Mouse (Mus musculus): ENCODE data around the gene Tpk1.
A peak's percentile ranks its signal among the peaks of the same experiment; 100 is the strongest.

The Tpk1 gene

GRCm38 (mm10) chr6:43665677-43666546 lies at the start of gene Tpk1:
Gene Tpk1 (minus strand): TSS chr6:43666278.
- DNase-seq, result peak; percentile 96

DNA sequence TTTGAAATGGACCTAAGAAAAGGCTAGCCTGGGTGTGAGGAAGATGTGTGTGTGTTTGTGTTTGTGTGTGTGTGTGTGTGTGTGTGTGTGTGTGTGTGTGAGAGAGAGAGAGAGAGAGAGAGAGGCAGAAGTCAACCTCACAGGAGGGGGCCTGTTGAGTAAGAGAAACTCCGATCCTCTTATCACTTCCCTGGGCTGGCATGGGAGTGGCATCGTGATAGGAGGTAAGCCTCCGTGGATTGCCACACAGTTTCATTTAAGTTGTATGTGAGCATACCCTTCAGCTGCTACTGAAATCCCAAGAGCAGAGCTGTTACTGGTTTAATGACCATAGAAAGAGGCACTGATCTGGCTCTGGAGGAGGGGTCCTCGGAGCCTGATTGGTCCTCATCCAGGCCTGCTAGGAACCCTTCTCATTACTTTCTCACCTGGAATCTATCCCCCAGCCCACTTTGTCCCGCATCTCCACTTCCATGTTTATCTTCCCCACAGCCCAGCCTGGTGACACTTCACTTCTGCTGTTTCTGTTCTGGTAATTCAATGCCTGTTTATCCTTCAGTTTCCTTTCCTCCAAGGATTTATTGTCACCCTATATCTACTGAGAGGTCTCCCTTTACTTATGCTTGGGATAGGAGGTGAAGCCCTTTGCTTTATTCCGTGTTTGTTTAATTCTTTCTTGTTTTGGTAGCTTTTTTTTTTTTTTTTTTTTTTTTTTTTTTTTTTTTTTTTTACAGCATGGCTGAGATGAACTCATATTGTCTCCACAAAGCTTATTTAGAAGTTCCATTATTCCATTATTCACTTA lies 36.9 kb upstream of the Tpk1 start:
- DNase-seq, result no peak

DNA sequence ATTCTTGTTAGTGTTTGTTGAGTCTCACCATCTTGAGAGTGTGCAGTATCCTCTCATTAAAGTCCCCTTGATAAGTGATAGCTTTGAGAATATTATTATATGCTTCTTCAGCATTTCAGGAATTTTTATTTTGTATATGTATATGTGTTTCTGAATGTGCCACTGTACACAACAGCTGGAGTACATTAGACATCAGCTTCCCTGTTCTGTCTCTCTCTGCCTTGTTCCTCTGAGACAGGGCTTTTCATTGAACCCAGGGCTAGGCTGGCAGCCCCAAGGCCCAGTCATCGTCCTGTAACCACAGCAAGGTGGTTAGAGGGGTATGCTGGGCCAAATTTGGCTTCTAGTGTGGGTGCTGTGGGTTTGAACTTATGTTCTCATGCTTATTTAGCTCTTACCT lies 25.8 kb upstream of the Tpk1 start:
- no peak for DNase-seq

- no peak for DNase-seq
These were observed 19.9 kb upstream of the Tpk1 start for GRCm38 (mm10) chr6:43685985-43686384.

- DNase-seq, result no peak
These were observed 16.5 kb upstream of the Tpk1 start for GRCm38 (mm10) chr6:43682535-43682934.

DNA sequence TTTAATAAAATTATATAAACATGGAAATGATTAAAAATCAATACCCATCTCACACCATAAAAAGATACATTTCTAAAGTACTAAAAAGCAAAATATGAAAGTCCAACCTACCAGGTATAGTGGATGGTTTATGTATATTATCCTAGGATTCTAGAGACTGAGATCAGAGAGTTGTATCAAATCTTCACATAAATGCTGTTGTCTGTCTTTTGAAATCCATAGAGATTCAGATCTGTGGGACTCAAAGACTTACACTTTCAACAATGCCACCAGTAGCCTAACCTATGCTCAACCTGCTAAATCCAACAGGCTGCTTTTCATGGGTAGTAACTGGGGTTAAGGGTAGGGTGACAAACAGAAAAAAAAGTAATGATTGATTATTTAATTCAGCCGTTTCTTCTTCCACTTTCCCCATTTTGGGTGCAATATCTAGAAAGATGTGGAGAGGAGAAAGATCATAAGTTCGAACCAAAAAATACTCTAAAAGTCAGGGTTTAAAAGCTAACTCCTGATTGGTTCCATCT lies 12.7 kb upstream of the Tpk1 start:
- DNase-seq, result no peak

- DNase-seq, result no peak
These were observed 11.5 kb upstream of the Tpk1 start for GRCm38 (mm10) chr6:43677566-43677965.

DNA sequence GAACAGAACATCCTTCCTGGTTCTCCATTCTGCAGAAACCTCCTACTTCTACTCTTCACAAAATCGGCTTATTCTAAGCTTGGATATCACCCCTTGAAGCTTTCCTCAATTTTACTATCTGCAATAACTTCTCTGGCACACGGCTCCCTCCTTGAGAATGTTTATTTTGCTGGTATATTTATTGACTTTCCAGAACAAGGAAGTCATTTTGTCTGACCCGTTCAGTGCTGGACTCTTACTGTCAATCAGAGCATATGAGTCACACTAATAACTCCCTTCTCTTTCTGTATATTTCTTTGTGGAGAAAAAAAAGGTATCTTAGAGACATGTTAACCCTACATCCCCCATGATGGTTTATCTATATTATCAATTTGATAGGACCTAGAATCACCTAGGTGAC lies 10.1 kb upstream of the Tpk1 start:
- no peak for DNase-seq

GRCm38 (mm10) chr6:43674986-43675760 lies 9.1 kb upstream of the Tpk1 start:
- no peak for DNase-seq

- DNase-seq, result no peak
These were observed 4.9 kb upstream of the Tpk1 start for GRCm38 (mm10) chr6:43670939-43671338.

DNA sequence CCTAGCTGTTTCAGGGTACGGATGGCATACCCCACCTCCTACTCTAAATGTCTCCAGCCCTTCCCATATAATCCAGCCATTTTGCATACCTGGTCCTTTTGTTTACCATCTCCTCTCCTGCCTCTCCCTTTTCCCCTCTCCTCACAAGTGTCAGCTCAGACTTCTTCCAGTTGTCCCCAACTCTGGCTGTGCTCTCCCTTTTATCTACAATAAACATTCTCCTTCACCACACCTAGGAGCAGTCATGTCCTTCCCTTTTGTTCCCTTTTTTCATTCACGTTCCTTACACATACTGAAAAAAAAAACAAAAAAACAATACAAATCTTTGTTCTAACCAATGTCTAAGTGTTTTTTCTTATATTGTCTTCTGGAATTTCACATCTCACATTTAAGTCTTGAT lies 1.6 kb upstream of the Tpk1 start:
- DNase-seq, result no peak

DNA sequence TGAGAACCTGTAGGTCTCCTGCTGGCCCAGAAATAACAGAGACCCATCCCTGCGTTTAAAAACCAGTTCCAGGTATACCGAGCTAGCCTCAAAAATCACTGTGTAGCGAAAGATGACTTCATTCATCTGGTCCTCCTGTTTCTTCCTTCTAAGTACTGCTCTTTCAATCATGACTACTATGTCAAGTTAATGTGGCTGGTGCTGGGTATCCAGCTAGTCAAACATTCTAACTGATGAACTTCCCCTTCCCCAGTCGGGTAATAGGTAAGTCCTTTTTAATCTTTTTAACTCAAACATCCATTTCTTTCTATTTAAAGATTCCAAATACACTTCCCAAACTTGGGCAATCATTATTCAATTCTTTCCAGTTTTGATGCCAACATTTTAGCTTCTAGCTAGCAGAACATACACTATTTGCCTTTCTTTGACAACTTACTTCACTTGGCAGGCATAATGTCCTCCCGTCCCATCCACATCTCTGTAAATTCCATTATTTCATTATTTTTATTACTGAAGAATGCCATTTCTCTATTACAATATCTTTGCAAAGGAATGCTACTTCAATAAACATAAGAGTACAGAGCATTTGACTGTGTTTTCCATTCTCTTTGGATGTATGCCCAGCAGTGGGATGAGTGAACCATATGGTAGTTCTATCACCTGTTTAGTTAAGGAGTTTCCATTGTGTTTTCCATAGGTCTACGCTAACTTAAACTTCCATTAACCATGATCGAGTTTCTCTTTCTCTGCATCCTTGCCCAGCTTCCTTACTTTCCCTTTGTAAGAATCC lies 728 bp upstream of the Tpk1 start:
- no peak for DNase-seq

DNA sequence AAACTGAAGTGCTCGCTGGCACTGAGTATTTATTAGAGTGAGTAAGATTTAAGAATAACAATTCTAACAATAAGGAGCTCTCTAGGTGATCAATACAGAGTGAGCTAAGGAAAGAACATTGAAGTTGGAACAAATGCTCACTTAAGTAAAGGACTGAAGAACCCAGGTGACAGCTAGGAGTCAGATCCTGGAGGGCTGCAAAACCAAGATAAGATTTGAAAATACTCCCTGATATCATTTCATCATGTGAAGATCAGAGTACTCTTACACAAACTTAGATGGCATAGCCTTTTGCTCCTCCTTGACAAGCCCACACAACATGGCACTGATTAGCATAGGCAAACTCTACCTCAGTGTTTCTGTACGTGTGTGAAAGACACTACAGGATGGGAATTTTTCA lies 4.3 kb downstream of the Tpk1 start:
- DNase-seq, result no peak

- DNase-seq, result no peak
These were observed 7.8 kb downstream of the Tpk1 start for GRCm38 (mm10) chr6:43658290-43658689.

DNA sequence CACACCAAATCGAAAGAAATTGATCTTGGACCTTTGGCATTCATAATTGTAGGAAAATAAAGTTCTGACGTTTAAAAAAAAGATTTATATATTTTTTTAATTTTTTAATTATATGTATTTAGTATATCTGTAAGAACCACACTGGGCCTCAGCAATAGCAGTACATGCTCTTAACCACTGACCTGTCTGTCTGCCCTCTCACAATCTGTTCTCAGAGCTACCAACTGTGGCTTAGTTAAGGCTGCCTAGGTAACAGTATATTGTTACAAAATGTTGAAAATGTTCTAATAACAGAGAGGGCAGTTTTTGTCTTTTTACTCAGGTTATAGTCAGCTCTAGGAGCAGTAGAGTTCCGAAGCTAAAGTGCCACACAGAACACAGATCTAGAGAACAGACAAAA lies 8.2 kb downstream of the Tpk1 start:
- DNase-seq, result no peak

DNA sequence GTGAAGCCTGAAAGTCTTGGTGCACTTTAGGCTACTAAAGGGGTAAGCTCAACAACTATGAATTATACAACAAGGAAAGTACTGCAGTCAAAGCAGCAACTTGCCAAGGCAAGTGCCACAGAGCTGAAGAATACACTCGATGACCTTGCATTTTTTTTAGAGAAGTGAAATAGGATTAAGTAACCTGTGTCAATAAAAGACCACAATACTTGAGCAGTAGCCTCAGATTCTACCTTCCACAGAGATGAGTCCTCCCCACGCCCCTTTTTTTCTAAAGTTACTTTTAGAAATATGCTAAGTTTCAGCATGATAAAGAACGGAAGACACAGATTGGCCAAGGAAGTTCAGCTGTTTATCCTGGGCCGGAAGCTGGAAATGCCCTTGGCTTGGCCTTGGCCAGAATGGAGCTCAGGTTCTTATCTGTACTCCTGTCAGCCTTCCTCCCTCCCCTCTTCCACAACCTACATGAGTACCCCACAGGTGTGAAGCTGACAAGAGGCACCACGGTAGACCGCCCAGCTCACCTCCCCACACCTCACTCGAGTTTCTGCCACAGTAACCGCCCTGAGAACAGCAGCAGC lies 11.1 kb downstream of the Tpk1 start:
- no peak for DNase-seq

DNA sequence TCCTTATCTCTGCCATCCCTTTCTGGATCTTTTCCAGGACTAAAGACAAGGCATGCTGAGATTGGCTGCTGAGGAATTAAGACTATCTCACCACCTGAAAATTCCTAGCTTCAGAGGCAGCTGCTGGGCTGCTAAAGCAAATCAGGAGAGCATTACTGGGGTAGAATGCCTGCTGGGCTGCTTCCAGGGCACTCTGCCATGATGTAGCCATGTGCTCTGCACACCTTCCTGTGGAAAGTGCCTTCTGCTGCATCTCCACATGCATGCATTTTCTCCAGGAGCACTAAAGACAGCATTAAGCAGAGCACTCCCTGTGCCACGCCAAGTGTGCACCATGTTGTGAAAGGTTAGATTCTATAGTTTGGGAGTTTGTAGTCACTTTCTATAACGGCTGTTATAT lies 16.6 kb downstream of the Tpk1 start:
- peak; percentile 89 for DNase-seq

- DNase-seq, result no peak
These were observed 20.4 kb downstream of the Tpk1 start for GRCm38 (mm10) chr6:43645674-43646073.

GRCm38 (mm10) chr6:43645105-43645504 lies 21.0 kb downstream of the Tpk1 start:
- DNase-seq, result no peak

GRCm38 (mm10) chr6:43643718-43644117 lies 22.4 kb downstream of the Tpk1 start:
- no peak for DNase-seq

GRCm38 (mm10) chr6:43642375-43642774 lies 23.7 kb downstream of the Tpk1 start:
- no peak for DNase-seq

- no peak for DNase-seq
These were observed 25.5 kb downstream of the Tpk1 start for GRCm38 (mm10) chr6:43640621-43641020.
